Mouse (Mus musculus) ES-Bruce4 (cell line): Measurements from ENCODE around the gene Itgb3.

Source experiments
- CTCF ChIP-seq: IDR thresholded peaks from one replicate; pipeline ENCODE4 v1.8.1; 2011; ENCODE audit warnings: low read depth, low read length
- POLR2A ChIP-seq: IDR thresholded peaks from one replicate; pipeline ENCODE4 v1.8.1; 2011; ENCODE audit warnings: low read length; ENCODE audit not compliant: insufficient read depth

GRCm38 (mm10) chr11:104630185-104630835 lies 22.5 kb downstream of the Itgb3 start:
- TF ChIP-seq CTCF (no peak), POLR2A (no peak)
